Mouse (Mus musculus) ES-E14 (cell line): ENCODE data around the gene Fubp3. TPM values are rescaled to one million over a fixed set of nuclear protein-coding genes. Genes with fewer than 3 reads are reported as not detected.
"Not testable (repeated sequence)": the region's sequence is repeated elsewhere in the genome, so short reads cannot be mapped to it uniquely, and the experiment has no call there.

ENCODE experiments used
- DNase-seq: peaks from one replicate; pipeline ENCODE4 v3.0.0-alpha.2; 2013; ENCODE audit warnings: low read depth, low spot score
- H3K27ac ChIP-seq: 2 replicates; pipeline ENCODE4 v1.5.1; 2012; ENCODE audit warnings: low read depth, mild to moderate bottlenecking, low read length, moderate library complexity, mixed read lengths; ENCODE audit not compliant: poor library complexity, insufficient read depth, severe bottlenecking
- H3K36me3 ChIP-seq: 2 replicates; pipeline ENCODE4 v1.6.1; 2012; ENCODE audit warnings: mild to moderate bottlenecking, low read length, moderate library complexity, mixed read lengths; ENCODE audit not compliant: control insufficient read depth, poor library complexity, insufficient read depth, severe bottlenecking
- H3K4me1 ChIP-seq, 2 experiments: fragments of 150-350 bp in 1 of 2; sonication (generic) in 1 of 2; 2 replicates each; pipeline ENCODE4 v1.6.1; 2012; ENCODE audit warnings: low read length in 2 of 2, mild to moderate bottlenecking in 1 of 2, mixed read lengths in 1 of 2; ENCODE audit not compliant: control insufficient read depth in 2 of 2, insufficient read depth in 2 of 2, poor library complexity in 1 of 2
- H3K4me3 ChIP-seq, 2 experiments: fragments of 150-350 bp in 1 of 2; sonication (generic) in 1 of 2; 2 replicates each; pipeline ENCODE4 v1.5.1; 2012; ENCODE audit warnings: low read length in 2 of 2, low read depth in 1 of 2, mild to moderate bottlenecking in 1 of 2, mixed read lengths in 1 of 2; ENCODE audit not compliant: insufficient read depth in 1 of 2, poor library complexity in 1 of 2, severe bottlenecking in 1 of 2
- H3K9ac ChIP-seq: 2 replicates; pipeline ENCODE4 v1.6.1; 2012; ENCODE audit warnings: low read depth, mild to moderate bottlenecking, low read length, mixed read lengths; ENCODE audit not compliant: poor library complexity, insufficient read depth, severe bottlenecking
- H3K9me3 ChIP-seq: fragments of 150-350 bp; sonication (generic); 2 replicates; pipeline ENCODE4 v1.6.1; 2012; ENCODE audit warnings: low read depth, mild to moderate bottlenecking, low read length; ENCODE audit not compliant: control insufficient read depth, insufficient read depth
- CHD2 ChIP-seq: IDR thresholded peaks from 2 replicates; pipeline ENCODE4 v1.6.1; 2014; ENCODE audit warnings: mild to moderate bottlenecking, low read depth, low read length, inconsistent platforms
- HCFC1 ChIP-seq: IDR thresholded peaks from 2 replicates; pipeline ENCODE4 v1.6.1; 2012; ENCODE audit warnings: low read length, inconsistent platforms, borderline replicate concordance; ENCODE audit not compliant: insufficient read depth
- MAFK ChIP-seq: IDR thresholded peaks from 2 replicates; pipeline ENCODE4 v1.6.1; 2014; ENCODE audit warnings: mild to moderate bottlenecking, low read depth, low read length, inconsistent platforms; ENCODE audit not compliant: insufficient read depth
- ZC3H11A ChIP-seq: IDR thresholded peaks from 2 replicates; pipeline ENCODE4 v1.6.1; 2012; ENCODE audit warnings: low read depth, mild to moderate bottlenecking, inconsistent platforms, low read length, borderline replicate concordance
- ZNF384 ChIP-seq: IDR thresholded peaks from 2 replicates; pipeline ENCODE4 v1.6.1; 2012; ENCODE audit warnings: low read depth, low read length, inconsistent platforms
- in situ Hi-C, 2 experiments: fragments of 600-800 bp; cut with MboI; formaldehyde crosslinking; loops; one replicate each; pipeline ENCODE4 v1.15.1; 2025; ENCODE audit warnings: low sequenced_read_pairs in 2 of 2, inconsistent platforms in 1 of 2; ENCODE audit not compliant: unreplicated experiment in 2 of 2
- total RNA-seq: library from RNA; depleted of rRNA; stranded (reverse); fragments of 300-350 nt; gene quantifications from 2 replicates; pipeline ENCODE4 v1.2.3, GENCODE M21; 2012

The Fubp3 gene
- total RNA-seq, 1 experiment, result 94.4 TPM

DNA sequence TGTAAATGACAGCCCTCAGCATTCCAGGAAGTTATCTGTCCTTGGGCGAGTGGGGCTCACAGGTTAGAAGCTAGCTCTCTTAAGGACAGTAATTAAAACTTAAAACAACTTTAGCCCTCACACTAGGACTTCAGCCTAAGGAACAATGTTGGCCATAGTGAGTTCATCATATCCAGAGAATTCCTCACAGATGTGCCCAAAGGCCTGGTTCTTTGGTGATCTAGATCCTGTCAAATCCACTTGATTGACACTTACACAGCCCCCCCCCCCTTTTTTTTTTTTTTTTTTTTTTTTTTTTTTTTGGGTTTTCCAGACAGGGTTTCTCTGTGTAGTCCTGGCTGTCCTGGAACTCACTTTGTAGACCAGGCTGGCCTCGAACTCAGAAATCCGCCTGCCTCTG lies 21.1 kb upstream of the Fubp3 start:
- H3K9ac ChIP-seq, H3K9me3 ChIP-seq, H3K27ac ChIP-seq, DNase-seq, H3K4me1 ChIP-seq, in situ Hi-C loops, H3K4me3 ChIP-seq, H3K36me3 ChIP-seq: not testable (repeated sequence)
- TF ChIP-seq ZNF384, result peak; percentile 81

DNA sequence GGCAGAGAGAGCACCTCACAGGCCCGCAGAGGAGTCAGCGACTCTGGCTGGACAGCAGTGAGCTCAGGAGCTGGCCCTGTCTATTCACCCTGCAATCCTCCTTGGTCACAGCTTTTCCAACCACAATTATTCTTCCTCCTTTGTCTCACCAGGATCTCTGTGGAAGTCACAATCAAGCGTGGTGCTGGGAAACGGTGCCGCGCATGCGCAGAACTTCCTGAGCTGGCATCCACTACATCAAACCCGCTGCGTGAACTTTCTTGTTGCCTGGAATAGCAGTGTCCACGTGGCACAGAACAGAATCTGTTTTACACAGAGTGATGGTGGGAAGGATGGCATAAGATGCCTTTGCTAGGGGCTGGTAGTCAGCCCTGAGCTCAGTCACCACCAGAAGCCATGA lies 20.5 kb upstream of the Fubp3 start:
- peaks cover 0 to 7% of the 10 kb centered on the region in 2 experiments; a peak in 1 of 4 replicates for H3K4me1 ChIP-seq
- TF ChIP-seq ZNF384, result no peak
- no peak for TF ChIP-seq HCFC1
- no peak overlapping the region; the same call in 1 of the 2 replicates for H3K9ac ChIP-seq
- H3K9me3 ChIP-seq, result no peaks in the 10 kb centered on the region
- in situ Hi-C loops, result no loop called here
- no peak overlapping the region for H3K27ac ChIP-seq
- no peaks in the 10 kb centered on the region for H3K36me3 ChIP-seq
- DNase-seq, result no peak
- no peak overlapping the region for H3K4me3 ChIP-seq

DNA sequence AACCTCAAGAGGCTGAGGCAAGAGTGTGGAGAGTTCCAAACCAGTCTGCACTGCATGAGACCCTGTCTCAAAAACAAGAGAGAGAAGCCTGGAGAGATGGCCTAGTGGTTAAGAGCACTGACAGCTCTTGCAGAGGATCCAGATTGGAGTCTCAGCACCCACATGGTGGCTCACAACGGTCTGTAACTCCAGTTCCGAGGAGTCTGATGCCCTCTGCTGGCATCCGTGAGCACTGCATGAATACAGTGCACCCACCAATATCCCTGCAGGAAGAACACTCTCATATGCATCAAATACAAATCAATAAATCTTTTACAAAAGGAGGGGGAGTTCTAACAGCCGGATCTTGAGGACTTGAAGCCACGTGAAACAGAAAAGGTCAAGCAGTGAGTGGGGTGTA lies 17.8 kb upstream of the Fubp3 start:
- TF ChIP-seq HCFC1 (no peak), MAFK (no peak), CHD2 (no peak), ZNF384 (no peak), ZC3H11A (no peak)
- no peaks in the 10 kb centered on the region for H3K36me3 ChIP-seq
- DNase-seq, result no peak
- H3K4me1 ChIP-seq, result peaks cover 0 to 7% of the 10 kb centered on the region in 2 experiments; a peak in 1 of 4 replicates
- H3K9me3 ChIP-seq, result no peaks in the 10 kb centered on the region
- no peak overlapping the region for H3K27ac ChIP-seq
- in situ Hi-C loops, result no loop called here
- no peak overlapping the region for H3K9ac ChIP-seq
- H3K4me3 ChIP-seq, result no peak overlapping the region

DNA sequence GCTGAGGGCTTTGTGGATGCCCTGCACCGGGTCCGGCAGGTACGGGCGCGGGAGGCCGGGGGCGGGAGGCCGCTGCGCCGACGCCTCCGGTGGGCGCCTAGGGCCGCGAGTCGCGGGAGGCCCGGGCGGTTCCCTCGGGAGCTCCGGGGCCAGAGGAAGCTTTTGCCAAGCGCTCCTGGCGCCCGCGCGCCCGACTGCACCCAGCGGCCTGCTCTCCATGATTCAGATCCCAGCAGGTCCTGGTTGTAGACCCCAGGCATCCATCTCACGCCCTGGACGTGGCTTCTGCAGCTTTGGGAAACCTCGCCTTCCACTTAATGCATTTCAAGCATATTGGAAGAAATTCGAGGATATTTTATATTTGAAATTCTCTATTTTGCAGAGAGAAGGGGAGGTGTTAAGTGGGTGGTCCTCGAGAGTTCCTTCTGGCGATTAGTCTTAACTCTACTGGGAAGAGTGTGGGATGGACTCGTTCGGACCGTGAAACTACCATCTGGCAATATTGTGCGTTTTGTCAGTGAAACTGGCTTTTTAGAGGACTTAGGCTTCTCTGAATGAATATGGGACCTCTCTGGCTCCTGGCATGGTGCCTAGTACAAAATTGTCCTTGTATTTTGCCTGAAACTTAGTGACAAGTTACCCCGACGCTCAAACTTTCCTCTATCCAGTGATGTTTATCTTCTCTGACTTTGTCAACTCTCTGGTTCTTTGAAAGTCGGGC lies 624 bp downstream of the Fubp3 start:
- Histone ChIP-seq H3K36me3 (no peaks in the 10 kb centered on the region), H3K9me3 (no peaks in the 10 kb centered on the region), H3K4me3 (peak overlapping the region; percentile 94 to 97), H3K4me1 (peaks cover 6 to 10% of the 10 kb centered on the region in 2 experiments; a peak in 3 of 4 replicates), H3K27ac (peak overlapping the region; percentile 98), H3K9ac (peak overlapping the region; percentile 96)
- in situ Hi-C loops, result no loop called here
- TF ChIP-seq CHD2 (no peak), ZNF384 (no peak), MAFK (no peak), HCFC1 (no peak), ZC3H11A (no peak)
- no peak for DNase-seq

DNA sequence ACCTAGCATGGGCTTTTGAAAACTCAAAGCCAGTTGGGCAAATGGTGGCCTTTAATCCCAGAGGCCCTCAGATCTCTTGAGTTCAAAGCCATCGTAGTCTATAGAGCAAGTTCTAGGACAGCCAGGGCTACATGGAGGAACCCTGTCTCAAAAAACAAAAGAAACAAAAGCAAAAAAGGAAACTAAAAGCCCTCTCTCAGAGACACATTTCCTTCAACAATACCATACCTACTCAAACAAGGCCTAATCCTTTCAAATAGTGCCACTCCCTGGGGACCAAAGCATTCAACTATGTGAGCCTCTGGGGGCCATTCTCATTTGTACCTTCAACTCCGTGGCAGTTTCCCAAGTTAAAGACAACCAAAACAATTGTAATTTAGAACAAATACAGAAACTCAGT lies 9.2 kb downstream of the Fubp3 start:
- H3K36me3 ChIP-seq, result peaks cover 20% of the 10 kb centered on the region
- TF ChIP-seq HCFC1 (no peak), ZC3H11A (no peak), MAFK (no peak), ZNF384 (no peak), CHD2 (no peak)
- H3K4me3 ChIP-seq, result no peak overlapping the region
- in situ Hi-C loops, result no loop called here
- H3K9me3 ChIP-seq, result no peaks in the 10 kb centered on the region
- no peak overlapping the region for H3K9ac ChIP-seq
- H3K27ac ChIP-seq, result peak overlapping the region; percentile 26; the same call in 1 of the 2 replicates
- DNase-seq, result no peak
- H3K4me1 ChIP-seq, result peaks cover 0 to 6% of the 10 kb centered on the region in 2 experiments; a peak in 3 of 4 replicates
